Mouse (Mus musculus) heart, adult 2 months (tissue): ENCODE data around the gene Klhl25.
"Not testable (repeated sequence)": the region's sequence is repeated elsewhere in the genome, so short reads cannot be mapped to it uniquely, and the experiment has no call there.

ENCODE experiments used
- CTCF ChIP-seq: fragments of 200-600 bp; IDR thresholded peaks from 2 replicates; pipeline ENCODE4 v1.8.1; 2022; ENCODE audit warnings: antibody characterized with exemption, mild to moderate bottlenecking, moderate library complexity
- POLR2A ChIP-seq: fragments of 200-500 bp; IDR thresholded peaks from 2 replicates; pipeline ENCODE4 v1.6.1; 2011; ENCODE audit warnings: mild to moderate bottlenecking, low read depth, low read length, control low read depth; ENCODE audit not compliant: insufficient read depth

GRCm38 (mm10) chr7:75850396-75850795, 2.3 kb downstream of the Klhl25 start:
- TF ChIP-seq CTCF, POLR2A: not testable (repeated sequence)
